Mouse (Mus musculus) heart, embryonic 16.5 days (tissue): ENCODE measurements at regions not wholly inside any gene's neighbourhood (a gene's known extent, or its start where the extent isn't known, plus 50 kb on each side); places are given as distances from the start of the nearest gene placed in this dataset.
"Not testable (repeated sequence)": the region's sequence is repeated elsewhere in the genome, so short reads cannot be mapped to it uniquely, and the experiment has no call there.

ENCODE experiments used
- ATAC-seq: fragments of 200-750 bp; cut with Nextera tagmentation; replicated peaks from 2 replicates; pipeline ENCODE4 v1.8.0; 2017; ENCODE audit warnings: moderate number of reproducible peaks; ENCODE audit not compliant: insufficient read depth, low FRiP score; ENCODE audit errors: extremely low read depth
- H3K27ac ChIP-seq: fragments of 300-500 bp; sonication (generic); 2 replicates; pipeline ENCODE4 v1.5.1; 2014; ENCODE audit warnings: mild to moderate bottlenecking, low read length, control low read depth, moderate library complexity
- H3K27me3 ChIP-seq: fragments of 300-500 bp; sonication (generic); 2 replicates; pipeline ENCODE4 v1.6.1; 2014; ENCODE audit warnings: low read length, mixed read lengths; ENCODE audit not compliant: control insufficient read depth, insufficient read depth
- H3K36me3 ChIP-seq: fragments of 300-500 bp; sonication (generic); 2 replicates; pipeline ENCODE4 v1.6.1; 2014; ENCODE audit not compliant: control insufficient read depth, insufficient read depth
- H3K4me1 ChIP-seq: fragments of 300-500 bp; sonication (generic); 2 replicates; pipeline ENCODE4 v1.6.1; 2014; ENCODE audit warnings: low read length, mixed read lengths; ENCODE audit not compliant: control insufficient read depth, insufficient read depth
- H3K4me2 ChIP-seq: fragments of 300-500 bp; sonication (generic); 2 replicates; pipeline ENCODE4 v1.6.1; 2014; ENCODE audit warnings: low read depth, mild to moderate bottlenecking, control low read depth, low read length
- H3K4me3 ChIP-seq: fragments of 300-500 bp; sonication (generic); 2 replicates; pipeline ENCODE4 v1.5.1; 2014; ENCODE audit warnings: mild to moderate bottlenecking, control low read depth, low read length
- H3K9ac ChIP-seq: fragments of 300-500 bp; sonication (generic); 2 replicates; pipeline ENCODE4 v1.6.1; 2014; ENCODE audit warnings: low read length, control low read depth
- H3K9me3 ChIP-seq: fragments of 300-500 bp; sonication (generic); replicated peaks from 2 replicates; pipeline ENCODE4 v1.6.1; 2016; ENCODE audit warnings: low read length; ENCODE audit not compliant: control insufficient read depth
- WGBS: fragments of 180-500 bp; shearing (Covaris S2); extraction: QIAGEN DNeasy Blood & Tissue Kit; methylation state at CpG from one replicate; pipeline ENCODE4 v1.1.7; 2014; 5-methylcytosine and 5-hydroxymethylcytosine counted together

DNA sequence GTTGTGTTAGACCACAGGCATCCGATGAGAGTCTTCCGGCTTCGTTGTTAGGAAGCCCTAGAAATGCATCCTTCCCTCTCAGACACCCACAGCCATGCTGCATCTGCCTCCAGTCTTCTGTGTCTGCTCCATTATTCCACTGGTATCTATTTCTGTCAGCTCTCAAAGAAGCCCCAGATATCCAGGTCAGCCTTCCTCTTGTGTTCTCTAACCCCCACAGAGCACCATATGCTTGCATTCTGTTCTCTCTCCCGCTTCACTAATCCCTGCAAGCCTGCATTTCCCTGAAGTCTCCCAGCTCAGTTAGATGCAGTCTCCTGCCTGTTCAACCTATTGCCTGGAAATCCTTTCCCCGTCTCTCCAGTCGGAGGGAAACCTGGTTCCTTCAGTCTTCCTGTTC, 53.6 kb upstream of the Wdfy3 start:
- H3K4me2 ChIP-seq = no peak overlapping the region
- H3K4me1 ChIP-seq = no peaks in the 10 kb centered on the region
- ATAC-seq = no peak
- no peak overlapping the region for H3K27ac ChIP-seq
- no peaks in the 10 kb centered on the region for H3K36me3 ChIP-seq
- whole genome bisulfite sequencing = 39% methylated on average over 6 of the region's 6 CpGs
- no peaks in the 10 kb centered on the region for H3K27me3 ChIP-seq
- H3K9me3 ChIP-seq = no peaks in the 10 kb centered on the region
- H3K4me3 ChIP-seq = no peak overlapping the region
- no peak overlapping the region for H3K9ac ChIP-seq

DNA sequence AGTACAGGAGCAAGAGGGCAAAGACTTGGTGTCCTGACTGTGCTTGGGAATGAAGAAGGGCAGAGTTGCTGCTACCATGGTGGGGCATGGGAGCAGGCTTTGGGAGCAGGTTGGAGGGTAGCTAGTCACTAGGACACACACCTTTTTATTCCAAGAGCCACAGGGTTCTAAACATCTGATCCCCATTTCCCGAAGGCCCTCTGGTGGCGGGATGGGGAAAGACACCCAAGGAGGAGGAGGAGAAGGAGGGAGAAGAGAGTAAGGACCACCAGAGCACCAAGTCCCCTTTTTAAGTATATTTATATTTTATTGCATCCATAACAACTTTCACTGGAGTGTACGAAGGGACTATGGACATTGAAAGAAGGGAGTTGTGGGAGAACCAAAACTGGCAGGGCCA, 57.0 kb upstream of the Wdfy3 start:
- Histone ChIP-seq H3K27me3 (no peaks in the 10 kb centered on the region), H3K9me3 (no peaks in the 10 kb centered on the region), H3K4me3 (no peak overlapping the region), H3K4me2 (no peak overlapping the region), H3K36me3 (no peaks in the 10 kb centered on the region), H3K27ac (no peak overlapping the region), H3K9ac (no peak overlapping the region), H3K4me1 (no peaks in the 10 kb centered on the region)
- ATAC-seq = no peak
- 16% methylated on average over 3 of the region's 3 CpGs for WGBS

DNA sequence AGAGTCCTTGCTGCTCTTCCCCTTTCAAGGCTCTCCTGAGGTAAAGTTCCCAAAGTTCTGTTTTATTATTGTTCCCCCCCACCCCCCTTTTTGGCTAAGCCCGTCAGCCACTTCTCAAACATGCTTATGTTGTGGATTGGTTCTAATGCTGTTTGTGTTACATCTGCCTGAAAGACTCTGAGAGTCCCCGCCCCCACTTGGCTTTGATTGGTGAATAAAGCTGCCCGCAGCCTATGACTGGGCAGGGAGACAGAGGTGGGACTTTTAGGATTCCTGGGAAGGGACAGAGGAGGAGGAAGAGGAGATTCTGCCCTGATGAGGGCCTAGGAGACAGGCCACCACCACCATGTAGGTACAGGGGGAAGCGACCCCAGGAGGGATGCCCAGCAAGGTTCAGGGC, 78.3 kb upstream of the Wdfy3 start:
- Histone ChIP-seq H3K9ac (no peak overlapping the region), H3K27me3 (no peaks in the 10 kb centered on the region), H3K9me3 (no peaks in the 10 kb centered on the region), H3K4me1 (no peaks in the 10 kb centered on the region), H3K27ac (no peak overlapping the region), H3K36me3 (no peaks in the 10 kb centered on the region), H3K4me3 (no peak overlapping the region), H3K4me2 (no peak overlapping the region)
- no peak for ATAC-seq
- WGBS = 69% methylated on average over 4 of the region's 4 CpGs

DNA sequence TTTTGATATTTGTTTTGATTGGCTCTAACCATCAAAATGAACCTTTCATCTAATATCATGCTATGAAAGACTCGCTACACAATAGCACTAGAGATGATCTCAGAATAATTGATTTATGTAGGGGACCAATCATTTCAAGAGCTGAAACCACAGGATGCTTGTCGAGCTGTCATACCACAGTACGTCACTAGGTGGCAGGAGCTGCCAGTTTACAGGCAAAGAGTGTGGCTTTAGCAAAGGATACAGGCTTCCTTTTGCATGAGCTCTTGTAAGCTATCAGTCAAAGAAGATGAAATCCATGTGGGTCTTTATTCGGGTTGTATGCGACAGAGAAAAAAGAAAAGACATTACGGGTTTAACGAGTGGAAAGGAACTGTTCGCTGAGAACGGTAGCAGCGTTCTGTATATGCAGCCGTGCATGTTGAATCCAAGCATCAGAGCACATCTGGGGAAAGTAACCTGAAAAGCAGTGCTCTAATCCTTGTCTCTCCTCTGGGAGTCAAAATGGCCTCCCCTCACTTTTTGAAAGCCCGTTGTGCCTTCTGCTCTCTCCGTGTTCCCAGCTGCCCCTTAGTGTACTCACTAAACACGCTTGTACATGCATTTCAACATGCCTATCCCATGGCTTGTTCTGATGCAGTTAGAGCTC, 79.9 kb upstream of the Wdfy3 start:
- WGBS = 48% methylated on average over 14 of the region's 14 CpGs
- Histone ChIP-seq H3K9me3 (no peaks in the 10 kb centered on the region), H3K4me1 (no peaks in the 10 kb centered on the region), H3K4me2 (no peak overlapping the region), H3K27ac (no peak overlapping the region), H3K4me3 (no peak overlapping the region), H3K27me3 (no peaks in the 10 kb centered on the region), H3K36me3 (no peaks in the 10 kb centered on the region), H3K9ac (no peak overlapping the region)
- ATAC-seq = no peak

DNA sequence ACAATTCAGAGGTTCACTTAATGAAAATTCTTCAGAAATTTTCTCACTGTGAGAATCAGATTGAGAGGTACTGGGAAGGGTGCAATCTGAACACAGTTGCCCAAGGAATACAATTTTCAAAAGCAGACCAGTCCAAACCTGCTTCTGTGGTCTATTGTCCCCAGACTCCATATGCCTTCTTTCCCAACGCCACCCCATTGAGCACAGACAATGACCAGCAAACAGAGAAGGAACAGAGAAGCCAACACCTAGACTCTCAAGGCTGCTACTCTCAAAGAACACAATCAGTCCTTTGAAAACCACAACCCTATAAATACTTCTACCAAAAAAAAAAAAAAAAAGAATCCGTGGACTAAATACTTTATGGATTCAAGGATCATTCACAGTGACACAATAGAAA, 89.9 kb upstream of the Wdfy3 start:
- Histone ChIP-seq H3K27ac (no peak overlapping the region), H3K36me3 (no peaks in the 10 kb centered on the region), H3K4me1 (no peaks in the 10 kb centered on the region), H3K4me2 (no peak overlapping the region), H3K9me3 (no peaks in the 10 kb centered on the region), H3K4me3 (no peak overlapping the region), H3K27me3 (no peaks in the 10 kb centered on the region), H3K9ac (no peak overlapping the region)
- ATAC-seq = no peak
- 63% methylated on average over 2 of the region's 2 CpGs for WGBS

DNA sequence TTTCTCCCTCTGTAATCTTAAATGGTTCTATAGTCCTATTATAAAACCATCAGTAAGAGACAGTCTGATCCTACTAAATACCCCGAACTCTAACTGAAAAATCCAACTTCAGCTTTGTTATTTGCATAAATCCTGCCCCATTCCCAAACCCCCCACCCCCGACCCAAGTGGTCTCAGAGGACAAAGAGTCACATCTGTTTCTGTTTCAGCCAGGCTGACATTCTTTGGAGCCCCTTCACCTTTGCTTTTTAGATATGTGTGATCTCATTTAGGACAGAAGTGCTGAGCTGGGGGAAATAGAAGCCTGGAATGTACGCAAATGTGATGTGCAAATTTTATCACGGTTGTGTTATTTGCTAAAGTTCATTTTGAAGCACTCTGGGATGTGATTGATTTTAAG, 98.3 kb upstream of the Wdfy3 start:
- no peaks in the 10 kb centered on the region for H3K4me1 ChIP-seq
- 53% methylated on average over 4 of the region's 4 CpGs for WGBS
- no peak overlapping the region for H3K4me2 ChIP-seq
- no peak overlapping the region for H3K4me3 ChIP-seq
- H3K9ac ChIP-seq = no peak overlapping the region
- no peak for ATAC-seq
- H3K27me3 ChIP-seq = no peaks in the 10 kb centered on the region
- no peaks in the 10 kb centered on the region for H3K9me3 ChIP-seq
- no peaks in the 10 kb centered on the region for H3K36me3 ChIP-seq
- no peak overlapping the region for H3K27ac ChIP-seq

DNA sequence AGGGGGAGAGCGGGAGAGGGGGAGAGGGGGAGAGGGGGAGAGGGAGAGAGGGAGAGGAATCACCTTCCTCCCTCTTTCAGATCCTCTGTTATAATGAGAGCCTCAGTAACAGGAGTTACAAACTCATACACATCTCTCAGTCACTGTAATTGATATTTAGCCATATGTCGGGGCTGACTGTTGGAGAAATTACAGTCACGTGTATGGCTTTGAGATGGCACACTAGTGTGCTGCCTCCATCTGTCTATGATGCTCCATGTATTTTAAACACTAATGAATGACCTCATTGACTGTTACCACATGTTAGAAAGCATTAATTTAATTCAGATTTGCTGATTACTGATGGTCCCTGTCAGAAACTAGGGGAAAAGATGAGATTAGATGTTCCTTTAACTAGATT, 102.1 kb upstream of the Wdfy3 start:
- Histone ChIP-seq H3K4me2 (no peak overlapping the region), H3K9me3 (no peaks in the 10 kb centered on the region), H3K4me1 (no peaks in the 10 kb centered on the region), H3K9ac (no peak overlapping the region), H3K36me3 (no peaks in the 10 kb centered on the region), H3K27ac (no peak overlapping the region), H3K4me3 (no peak overlapping the region), H3K27me3 (no peaks in the 10 kb centered on the region)
- no peak for ATAC-seq
- 80% methylated on average over 2 of the region's 3 CpGs for WGBS

DNA sequence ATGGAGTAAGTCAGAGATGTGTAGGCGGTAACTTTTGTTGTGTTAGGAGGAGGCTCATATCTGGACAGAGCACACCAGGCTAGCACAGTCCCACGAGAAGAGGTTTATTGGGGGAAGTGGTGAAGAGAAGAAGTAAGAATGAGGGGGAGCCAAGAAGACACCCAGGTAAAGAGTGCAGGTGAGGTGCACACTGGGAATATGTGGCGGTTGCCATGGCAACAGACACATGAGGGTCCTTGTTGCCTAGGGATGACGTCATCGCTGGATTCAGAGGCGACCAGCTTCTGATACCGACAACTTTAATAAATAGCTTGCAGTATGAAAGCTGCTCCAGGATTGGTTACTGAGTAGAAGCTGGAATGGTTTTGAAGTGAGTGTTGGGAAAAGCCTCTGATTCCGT, 110.5 kb upstream of the Wdfy3 start:
- ATAC-seq = no peak
- Histone ChIP-seq H3K36me3 (no peaks in the 10 kb centered on the region), H3K4me2 (no peak overlapping the region), H3K27me3 (no peaks in the 10 kb centered on the region), H3K9me3 (no peaks in the 10 kb centered on the region), H3K9ac (no peak overlapping the region), H3K4me3 (no peak overlapping the region), H3K27ac (no peak overlapping the region), H3K4me1 (no peaks in the 10 kb centered on the region)
- WGBS = 78% methylated on average over 8 of the region's 8 CpGs

DNA sequence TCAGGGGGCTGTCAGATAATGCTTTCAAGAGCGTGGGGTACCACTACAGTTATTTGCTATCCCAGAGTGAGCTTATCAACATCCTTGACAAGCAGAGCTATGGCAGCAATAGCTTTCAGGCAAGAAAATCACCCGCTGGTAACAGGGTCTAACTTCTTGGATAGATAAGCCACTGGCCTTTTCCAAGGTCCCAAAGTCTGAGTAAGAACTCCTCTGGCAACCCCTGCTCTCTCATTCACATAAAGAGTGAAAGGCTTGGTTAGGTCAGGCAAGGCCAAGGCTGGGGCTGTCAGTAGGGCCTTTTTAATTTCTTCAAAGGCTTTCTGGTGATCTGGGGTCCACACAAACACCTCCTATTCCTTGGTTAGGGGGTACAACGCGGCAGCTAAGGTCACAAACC, 119.2 kb upstream of the Wdfy3 start:
- H3K9me3 ChIP-seq, H3K4me2 ChIP-seq, H3K4me1 ChIP-seq, H3K4me3 ChIP-seq, H3K9ac ChIP-seq, H3K36me3 ChIP-seq, ATAC-seq, H3K27ac ChIP-seq, H3K27me3 ChIP-seq: not testable (repeated sequence)
- WGBS = 57% methylated on average over 4 of the region's 4 CpGs

DNA sequence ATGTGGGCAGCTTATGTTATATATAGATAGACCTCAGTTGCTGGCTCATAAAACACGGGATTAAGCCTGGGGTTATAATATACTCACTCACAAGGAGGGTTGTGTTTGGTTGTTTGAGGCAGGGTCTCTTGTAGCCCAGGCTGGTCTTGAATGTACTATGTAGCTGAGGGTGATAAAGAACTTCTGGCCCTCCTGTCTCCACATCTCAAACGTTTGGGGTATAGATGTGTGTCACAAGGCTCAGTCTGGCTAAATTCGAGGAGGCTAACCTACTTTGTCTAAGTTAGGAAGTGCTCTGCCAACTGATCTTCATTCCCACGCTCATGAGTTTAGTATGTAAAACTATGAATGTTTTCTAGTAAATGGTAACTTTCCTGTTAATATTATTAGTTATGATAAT, 136.7 kb upstream of the Wdfy3 start:
- H3K9me3 ChIP-seq = no peaks in the 10 kb centered on the region
- H3K36me3 ChIP-seq = no peaks in the 10 kb centered on the region
- H3K27ac ChIP-seq = no peak overlapping the region
- 36% methylated on average over 4 of the region's 4 CpGs for WGBS
- no peak overlapping the region for H3K4me3 ChIP-seq
- H3K4me2 ChIP-seq = no peak overlapping the region; the same call in 1 of the 2 replicates
- no peaks in the 10 kb centered on the region for H3K27me3 ChIP-seq
- H3K9ac ChIP-seq = no peak overlapping the region
- H3K4me1 ChIP-seq = no peaks in the 10 kb centered on the region
- ATAC-seq = no peak
